Mouse (Mus musculus) yolk sac, embryonic 10.5 days (tissue): Measurements from ENCODE around the gene Mrm3.
"Not testable (repeated sequence)": the region's sequence is repeated elsewhere in the genome, so short reads cannot be mapped to it uniquely, and the experiment has no call there.

Experiments used
- DNase-seq: peaks from one replicate; pipeline ENCODE4 v3.0.0-alpha.2; 2017; ENCODE audit warnings: low spot score

Mrm3 gene

DNA sequence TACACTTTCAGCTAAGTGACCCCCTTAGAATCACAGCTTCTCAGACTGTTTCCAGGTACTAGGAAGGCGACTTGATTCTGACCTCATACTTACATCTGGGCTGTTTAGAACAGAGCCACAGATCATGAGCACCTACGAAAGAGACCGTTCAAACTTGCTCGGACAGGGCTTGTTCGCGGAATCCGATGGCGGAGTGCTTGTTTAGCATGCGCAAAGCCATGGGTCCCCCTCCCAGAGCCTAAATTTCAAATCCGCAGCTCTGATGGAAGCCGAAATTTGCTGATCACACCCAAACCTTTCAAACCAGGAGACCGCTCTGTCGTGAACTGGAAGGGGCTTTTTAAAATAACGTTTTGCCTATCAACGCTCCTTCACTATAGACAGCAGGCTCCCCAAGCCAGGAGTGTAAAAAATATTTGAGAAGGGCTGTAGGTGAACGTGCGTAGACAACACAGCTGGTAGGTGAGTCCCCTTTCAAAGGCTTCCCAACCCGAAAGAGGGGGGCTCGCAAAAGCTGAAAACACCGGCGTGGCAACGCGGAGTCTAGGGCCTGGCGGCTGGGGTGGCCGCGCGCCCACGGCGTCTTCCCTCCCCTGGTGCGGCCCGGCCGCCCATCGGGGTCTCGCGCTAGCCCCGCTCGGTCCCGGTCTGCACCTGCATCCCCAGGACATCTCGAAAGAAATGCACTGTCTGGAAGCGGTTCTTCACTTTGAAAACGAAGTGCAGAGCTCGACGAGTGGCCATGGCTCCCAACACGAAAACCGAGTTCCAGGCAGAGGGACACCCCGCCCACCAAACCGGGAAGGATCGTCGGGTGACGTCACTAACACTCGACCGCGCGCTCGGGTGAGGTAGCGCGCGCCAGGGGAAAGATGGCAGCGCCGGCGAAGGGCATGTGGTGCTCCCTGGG lies at the start of gene Mrm3, which contains the start of gene Glod4:
Gene Mrm3 (plus strand): TSS at position 815 of the 910 bp plus-strand sequence.
Gene Glod4 (minus strand): TSS at position 825 of the 910 bp plus-strand sequence.
- peak; percentile 88 for DNase-seq

DNA sequence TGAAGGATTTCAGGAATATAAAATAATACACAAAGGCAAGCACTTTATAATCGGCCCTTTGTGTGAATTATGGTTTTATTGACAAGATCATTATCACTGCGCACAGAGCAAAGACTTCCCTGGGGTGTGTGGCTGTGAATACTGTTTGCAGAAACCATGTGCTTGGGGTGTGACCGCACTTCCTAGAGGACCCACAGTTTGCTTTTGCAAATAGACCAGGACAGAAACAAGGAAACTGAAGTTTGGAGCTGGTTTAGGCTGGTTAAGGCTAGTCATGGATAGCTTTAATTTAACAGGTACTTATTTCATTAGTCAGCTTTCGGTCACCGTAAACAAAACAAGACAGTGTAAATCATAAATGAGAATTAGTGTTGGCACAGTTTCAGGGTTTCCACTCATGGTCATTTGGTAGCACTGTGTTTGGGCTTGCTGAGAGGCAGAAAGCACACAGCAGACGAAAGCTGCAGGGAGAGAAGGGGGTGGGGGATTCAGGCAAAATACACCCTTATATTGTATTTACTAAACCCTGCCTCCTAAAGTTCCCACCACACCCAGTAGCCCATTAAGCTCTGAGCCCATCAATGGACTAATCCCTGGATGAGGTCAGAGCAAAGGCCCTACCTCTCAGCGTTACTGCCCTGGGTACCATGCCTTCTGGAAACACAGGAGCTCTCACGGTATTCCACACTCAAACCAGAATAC lies 47.1 kb upstream of the Mrm3 start:
- no peak for DNase-seq

DNA sequence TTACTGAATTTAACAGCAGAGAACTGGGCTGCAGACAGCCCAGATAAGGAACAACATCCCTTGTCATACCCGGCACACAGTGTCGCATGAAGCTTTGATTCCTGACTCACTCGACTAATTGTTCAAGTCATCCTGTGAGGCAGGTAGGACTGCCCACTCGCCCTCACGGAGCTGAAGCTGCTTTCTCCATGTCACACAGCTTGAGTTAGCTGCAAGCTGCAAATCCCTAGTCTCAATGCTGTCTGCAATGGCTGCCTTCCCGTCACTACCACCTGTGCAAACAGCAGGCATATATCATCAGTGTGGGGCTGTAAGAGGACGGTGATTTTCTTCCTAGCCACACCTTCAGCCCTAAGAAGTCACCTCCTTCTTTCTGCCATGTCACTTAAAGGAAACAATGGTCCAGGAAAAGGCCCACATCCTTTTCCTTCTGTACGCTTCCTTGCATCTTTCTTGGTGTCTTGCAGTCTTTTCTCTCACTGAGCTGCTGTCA lies 46.5 kb upstream of the Mrm3 start:
- DNase-seq: no peak

- peak; percentile 74 for DNase-seq
Observed at GRCm38 (mm10) chr11:76201761-76202674, 41.5 kb upstream of the Mrm3 start.

- no peak for DNase-seq
Observed at GRCm38 (mm10) chr11:76206793-76207192, 36.7 kb upstream of the Mrm3 start.

DNA sequence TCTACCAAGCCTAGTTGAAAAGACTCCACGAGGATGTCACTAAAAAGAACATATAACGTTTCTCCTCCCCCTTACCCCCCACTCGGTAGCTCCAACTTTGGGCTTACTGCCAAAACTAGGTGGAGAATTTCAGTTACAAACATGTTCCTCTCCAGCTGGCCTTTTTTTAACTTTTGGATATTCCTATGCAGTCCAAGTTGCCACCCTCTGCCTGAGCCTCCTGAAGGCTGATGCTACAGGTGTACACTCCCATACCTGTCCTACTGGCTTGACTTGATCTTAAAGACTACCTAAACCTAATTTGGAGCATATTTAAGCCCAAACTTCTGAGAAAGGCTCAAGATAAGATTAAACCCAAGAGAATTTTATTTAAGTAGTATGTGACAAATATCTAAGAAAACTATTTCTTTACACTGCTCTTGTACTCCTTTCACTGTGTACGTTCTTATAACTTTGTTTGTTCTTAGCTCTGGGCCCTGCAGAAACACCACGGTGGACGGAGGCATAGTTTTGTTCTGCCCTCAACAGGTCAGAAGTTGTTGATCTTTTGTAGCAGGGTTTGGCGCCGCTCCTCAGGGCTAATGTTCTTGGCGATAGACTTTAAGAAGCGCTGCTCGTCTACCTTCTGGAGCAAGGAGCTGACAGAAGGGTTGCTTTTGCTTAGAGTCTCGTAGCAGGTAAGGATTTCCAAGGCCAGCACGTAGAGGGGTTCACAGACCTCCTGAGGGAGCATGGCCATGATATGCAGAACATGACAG lies 33.1 kb upstream of the Mrm3 start:
- no peak for DNase-seq

DNA sequence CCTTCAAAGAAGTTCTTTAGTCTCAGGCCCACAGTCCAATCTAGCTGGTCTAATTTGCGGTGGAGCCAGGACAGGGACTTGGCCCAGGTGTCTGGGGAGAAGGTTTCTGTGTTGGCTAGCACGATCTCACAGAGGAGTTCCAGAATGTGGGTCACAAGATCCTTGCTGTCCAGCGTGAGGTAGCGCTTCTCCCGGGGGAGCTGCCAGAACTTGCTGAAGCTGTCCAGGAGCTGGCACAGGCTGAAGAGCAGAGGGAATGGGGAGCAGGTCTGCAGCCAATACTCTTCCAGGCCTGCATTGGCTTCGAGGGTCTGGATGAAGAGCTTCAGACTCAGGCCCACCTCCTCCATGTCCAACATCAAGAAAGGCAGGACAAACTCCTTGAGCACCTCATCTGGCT lies 31.9 kb upstream of the Mrm3 start:
- not testable (repeated sequence) for DNase-seq

DNA sequence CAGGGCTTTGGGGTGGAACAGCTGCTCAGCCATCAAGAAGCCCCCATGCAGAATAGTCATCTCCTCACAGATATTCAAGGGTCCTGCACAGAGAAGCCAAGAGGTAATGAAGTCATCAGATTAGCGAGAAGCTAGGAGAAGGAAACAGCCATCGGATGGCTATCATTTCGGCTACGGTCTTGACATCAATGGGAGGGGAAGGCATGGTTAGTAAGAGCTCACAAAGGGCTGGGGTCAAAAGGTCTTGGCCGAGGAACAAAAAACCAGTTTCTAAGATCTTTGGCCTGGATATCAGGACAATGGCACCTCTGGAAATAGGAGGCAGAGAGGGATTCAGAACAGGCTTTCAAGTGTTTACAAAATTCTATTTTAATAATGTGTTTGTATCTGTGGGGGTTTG lies 29.7 kb upstream of the Mrm3 start:
- DNase-seq: no peak

GRCm38 (mm10) chr11:76215011-76215410 lies 28.5 kb upstream of the Mrm3 start:
- peak; percentile 31 for DNase-seq

DNA sequence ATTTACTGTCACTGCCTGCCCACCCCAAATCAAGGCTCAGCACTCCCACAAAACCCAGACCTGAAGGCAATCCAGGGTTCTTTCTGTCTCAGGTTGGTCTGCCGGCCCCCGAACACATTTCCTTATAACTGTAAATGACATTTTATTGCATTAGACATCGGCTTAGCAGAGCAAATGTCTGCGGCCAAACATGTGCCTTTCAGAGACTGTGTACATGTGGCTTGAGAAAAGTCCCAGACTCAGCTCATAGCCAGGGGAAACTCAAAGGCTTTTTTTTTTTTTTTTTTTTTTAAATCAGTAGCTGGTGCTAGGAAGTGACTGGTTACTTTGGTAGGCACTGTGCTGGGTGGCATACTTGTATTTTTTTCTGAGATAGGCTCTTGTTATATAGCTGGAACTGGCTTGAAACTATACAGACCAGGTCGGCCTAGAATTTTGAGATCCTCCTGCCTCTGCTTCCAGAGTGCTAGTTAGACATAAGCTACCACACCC lies 27.4 kb upstream of the Mrm3 start:
- no peak for DNase-seq

- DNase-seq: no peak
Observed at GRCm38 (mm10) chr11:76216681-76217389, 26.7 kb upstream of the Mrm3 start.

- peak; percentile 94 for DNase-seq
Observed at GRCm38 (mm10) chr11:76217390-76217800, 26.1 kb upstream of the Mrm3 start, which contains the start of the genes Dbil5 and Gemin4. Gene Dbil5, plus strand, starts transcription at chr11:76217608. Gene Gemin4, minus strand, starts transcription at chr11:76217664.

DNA sequence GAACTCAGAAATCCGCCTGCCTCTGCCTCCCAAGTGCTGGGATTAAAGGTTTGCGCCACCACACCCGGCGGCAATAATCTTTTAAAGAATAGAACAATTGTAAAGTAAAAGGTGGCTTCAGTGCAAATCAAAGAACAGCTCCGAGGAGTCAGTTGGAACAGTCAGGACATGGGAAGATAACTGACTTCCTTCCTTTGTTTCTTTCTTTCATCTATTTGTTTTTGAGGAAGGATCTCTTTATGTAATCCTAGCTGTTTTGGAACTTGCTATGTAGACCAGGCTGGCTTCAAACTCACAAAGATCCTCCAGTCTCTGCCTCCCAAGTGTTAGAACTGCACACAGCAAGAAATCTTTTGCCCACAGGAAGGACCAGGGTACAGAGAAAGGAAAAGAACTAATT lies 18.9 kb upstream of the Mrm3 start:
- DNase-seq: no peak

DNA sequence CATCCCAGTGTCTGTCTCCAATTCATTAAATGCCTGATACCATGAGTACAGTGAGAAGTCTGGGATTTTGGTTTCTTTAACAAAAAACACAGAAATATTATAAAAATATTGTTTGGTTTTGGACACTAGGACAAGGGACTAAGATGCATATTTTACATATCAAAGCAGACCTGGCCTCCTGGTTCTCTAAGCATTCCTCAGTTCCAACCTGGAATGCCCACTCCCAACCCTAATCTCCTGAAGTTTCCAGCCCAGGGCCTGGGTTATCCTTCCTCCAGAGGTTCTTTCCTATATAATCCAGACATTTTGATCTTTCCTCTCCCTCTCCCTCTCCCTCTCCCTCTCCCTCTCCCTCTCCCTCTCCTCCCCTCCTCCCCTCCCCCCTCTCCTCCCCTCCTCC lies 18.5 kb upstream of the Mrm3 start:
- no peak for DNase-seq

DNA sequence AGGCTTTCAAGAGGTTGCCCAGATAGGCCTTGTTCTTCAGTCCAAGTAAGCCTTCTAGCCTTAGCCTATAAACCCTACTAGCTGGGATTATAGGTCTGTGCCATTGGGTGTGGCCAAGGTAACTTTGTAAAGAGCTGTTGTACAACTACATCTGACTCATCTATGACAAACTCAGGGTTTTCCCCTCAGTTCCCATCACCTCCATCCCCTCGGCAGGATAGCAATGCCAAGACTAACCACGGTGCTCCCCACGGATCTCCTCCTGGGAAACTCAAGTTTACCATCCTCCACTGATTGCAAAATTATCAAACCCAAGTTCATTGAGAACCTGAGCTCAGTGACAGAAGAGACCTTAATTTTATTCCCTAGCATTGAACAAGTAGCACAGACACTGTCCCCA lies 7.4 kb upstream of the Mrm3 start:
- no peak for DNase-seq

DNA sequence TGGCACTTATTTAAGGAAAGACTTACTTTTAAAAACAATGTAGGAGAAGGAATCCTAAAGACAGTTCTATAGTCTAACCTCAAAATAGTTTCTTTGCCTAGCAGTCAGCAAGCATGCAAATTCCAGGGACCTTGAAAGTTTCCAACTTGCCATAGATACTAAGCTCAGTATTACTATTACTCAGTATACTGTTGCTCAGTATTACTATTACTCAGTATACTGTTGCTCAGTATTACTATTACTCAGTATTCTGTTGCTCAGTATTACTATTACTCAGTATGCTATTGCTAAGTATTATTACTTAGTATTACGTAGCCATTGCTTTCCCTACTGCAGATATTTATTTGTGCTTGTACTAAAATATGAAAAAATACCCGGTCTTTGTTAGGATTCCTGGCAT lies 3.8 kb upstream of the Mrm3 start:
- no peak for DNase-seq

- DNase-seq: no peak
Observed at GRCm38 (mm10) chr11:76243811-76244546, 464 bp downstream of the Mrm3 start.

GRCm38 (mm10) chr11:76246439-76246838 lies 2.9 kb downstream of the Mrm3 start:
- DNase-seq: no peak

DNA sequence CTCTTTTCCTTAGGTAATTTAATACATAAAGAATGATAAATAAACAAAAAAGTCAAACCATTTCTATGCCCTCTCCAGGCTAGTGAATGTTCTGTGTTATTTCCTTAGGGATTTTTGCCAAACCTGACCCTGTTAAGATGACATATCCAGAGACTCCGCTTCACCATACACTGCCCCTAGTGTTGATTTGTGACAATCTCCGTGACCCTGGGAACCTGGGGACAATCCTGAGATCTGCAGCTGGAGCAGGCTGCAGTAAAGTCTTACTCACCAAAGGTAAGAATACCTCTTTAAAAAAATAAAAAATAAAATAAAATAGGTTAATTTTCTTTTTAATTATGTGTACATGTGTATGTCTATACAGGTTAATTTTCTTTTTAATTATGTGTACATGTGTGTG lies 3.7 kb downstream of the Mrm3 start:
- no peak for DNase-seq
